Mouse (Mus musculus): Measurements from ENCODE around the gene Lat2.

The Lat2 gene

DNA sequence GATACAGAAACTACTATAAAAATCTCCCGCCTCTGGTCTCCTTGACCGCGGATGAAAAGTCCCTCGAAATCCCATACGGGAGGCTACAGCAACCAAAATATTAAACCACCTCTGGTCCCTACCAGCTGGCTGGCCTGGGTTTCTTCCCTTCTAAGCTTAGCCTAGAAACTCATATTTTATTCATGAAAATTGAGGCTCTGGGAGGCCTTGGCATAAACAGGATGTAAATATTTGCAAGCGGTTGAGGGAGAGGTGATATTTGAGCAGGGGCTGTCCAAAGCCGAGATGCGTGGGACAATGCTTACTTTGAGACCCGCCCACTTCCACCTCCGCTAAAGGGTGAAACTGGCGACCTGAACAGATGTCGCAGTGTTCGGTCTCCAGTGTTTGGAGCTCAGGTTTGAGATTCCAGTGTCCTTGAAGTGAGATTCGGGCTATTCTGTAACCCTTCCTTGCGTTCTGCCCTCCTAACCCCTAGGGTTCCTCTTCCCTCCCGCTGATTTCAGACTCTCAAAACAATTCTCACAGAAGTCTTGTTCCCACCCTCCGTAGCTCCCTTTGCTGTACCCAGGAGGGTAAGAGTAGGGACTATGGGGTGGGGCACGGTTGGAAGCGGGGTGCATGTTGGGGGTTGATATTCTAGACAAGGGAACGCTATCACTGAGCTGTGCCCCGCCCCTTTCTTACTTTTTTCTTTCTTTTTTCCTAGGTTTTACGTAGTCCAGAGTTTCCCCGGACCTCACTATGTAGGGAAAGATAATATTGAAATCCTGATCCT lies 42.9 kb downstream of the Lat2 start:
- peak; percentile 61 for DNase-seq (ENCODE audit: low read depth, low spot score)

DNA sequence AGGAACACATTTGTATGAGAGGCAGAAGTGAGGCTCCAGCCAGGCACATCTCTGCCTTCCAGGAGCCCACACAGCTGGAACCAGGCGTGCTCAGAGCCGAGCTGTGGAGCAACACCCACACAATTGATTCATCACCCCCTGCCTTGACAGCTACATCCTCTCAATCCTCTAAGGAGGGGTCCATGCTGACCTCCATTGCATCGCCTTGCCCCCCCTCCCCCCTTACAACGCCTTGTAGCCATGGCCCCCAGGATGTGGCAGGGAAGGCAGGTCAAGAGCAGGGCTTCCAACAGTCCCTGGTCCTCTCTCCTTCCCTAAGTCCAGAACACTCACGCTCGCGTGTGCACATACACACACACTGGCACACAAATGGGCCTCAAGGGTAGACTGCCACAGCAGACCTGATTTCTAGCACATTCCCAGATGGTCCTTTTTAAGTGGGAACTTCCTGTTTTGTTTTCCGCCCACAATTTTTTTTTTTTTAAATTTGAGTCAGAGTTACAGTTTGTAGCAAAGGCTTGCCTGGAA lies 45.8 kb downstream of the Lat2 start:
- DNase-seq (ENCODE audit: low read depth, low spot score), result peak; percentile 91

DNA sequence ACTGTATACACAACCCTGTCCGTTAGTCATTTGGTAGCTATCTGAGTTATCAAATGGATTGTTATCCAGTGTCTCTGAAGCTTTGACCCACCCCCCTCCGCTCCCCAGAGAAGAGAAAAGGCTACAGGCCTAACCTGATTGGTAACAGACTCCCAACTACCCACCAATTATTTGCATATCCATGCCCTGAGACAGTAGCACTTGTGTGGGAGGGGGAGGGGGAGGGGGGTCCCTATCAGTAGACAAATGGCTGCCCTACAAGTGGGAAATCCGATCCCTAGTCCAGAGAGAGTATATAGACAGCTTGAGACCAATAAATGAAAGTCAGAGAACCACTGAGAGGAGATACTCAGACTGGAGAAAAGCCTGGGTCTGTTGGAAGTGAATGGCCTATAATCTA lies 46.8 kb downstream of the Lat2 start:
- DNase-seq (ENCODE audit: low read depth, low spot score), result no peak

DNA sequence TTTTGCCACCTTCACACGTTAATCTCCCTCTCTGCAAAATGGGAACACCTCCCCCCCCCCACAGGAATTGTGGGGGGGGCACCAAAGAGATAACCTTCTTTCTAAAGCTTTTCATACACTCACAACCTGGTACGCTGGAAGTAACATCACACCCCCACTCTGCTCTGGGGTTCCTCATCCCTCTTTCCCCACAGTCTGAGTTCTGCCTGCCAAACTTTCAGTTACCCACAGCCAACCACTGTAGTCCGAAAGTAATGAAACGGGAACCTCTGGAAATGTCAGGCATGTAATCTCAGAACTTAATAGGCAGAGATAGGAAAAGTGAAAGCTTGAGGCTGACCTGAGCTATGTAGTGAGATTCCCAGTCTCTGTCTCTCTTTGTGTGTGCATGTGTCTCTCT lies 47.4 kb downstream of the Lat2 start:
- no peak for DNase-seq (ENCODE audit: low read depth, low spot score)

DNA sequence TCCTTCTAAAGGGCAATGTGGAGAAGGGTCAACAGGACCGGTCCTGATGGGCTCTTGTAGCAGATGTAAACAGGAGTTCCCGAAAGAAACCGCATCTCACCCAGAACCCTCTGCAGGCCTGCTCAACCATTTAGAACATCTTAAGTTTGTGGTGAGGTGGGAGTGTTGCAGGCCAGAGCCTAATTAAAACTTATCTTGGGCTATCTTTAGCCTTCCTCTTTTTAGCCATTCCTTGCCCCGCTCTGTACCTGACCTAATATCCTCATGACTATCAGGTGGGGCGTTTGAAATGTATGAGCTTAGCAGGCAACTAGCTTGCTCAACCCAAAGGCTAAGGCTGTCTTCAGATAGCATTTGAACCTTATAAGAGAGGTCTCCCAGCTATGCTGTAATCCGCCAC lies 49.1 kb downstream of the Lat2 start:
- no peak for DNase-seq (ENCODE audit: low read depth, low spot score)

DNA sequence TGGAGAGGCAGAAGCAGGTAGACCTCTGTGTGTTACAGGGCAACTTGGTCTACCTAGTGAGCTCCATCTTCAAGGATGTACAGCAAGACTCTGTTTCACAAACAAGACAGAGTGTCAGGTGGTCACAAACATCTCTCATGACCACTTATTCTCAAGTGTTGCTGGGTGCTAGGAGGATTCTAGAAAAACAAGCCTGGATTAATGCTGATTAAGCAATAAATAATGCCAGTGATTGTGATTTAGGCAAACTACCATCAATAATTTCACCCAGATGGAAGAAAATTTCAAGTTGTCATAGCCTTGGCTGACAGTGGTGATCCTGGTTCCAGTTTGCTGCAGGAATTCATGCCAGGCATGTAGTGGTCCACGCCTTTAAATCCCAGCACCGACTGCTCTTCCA lies 50.6 kb downstream of the Lat2 start:
- DNase-seq (ENCODE audit: low read depth, low spot score), result no peak

DNA sequence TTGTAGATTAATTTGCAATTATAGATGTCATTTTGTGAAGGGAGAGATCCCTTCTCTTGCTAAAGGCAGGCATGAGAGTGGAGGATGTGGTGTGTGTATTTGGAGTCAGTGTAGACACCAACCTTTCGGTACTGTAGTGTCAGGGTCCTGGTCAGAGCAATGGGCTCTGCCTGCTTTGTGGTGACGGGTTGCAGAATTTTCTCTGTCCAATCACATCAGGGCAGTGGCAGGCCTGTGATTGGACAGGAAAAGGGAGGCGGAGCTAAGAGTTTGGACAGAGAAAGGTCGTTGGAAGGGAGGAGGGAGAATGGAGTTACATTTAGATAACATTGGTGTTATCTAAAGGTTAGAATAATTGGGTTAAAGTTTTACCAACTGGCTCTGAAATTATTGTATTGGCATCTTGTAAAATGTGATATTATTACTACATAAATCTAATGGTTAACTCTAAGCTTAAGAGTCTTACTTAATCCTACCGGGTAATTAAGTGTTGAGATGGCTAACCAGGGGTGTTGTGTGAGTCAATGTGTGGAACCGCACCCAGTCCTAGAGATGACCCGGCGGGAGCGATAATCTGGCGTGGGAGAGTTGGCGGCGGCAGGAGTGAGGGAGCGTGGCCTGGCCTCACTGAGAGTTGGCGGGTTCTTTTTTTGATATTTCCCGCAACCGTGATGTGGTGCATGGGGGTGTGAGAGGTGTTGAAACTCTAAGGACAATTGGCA lies 54.2 kb downstream of the Lat2 start:
- no peak for DNase-seq (ENCODE audit: low read depth, low spot score)

DNA sequence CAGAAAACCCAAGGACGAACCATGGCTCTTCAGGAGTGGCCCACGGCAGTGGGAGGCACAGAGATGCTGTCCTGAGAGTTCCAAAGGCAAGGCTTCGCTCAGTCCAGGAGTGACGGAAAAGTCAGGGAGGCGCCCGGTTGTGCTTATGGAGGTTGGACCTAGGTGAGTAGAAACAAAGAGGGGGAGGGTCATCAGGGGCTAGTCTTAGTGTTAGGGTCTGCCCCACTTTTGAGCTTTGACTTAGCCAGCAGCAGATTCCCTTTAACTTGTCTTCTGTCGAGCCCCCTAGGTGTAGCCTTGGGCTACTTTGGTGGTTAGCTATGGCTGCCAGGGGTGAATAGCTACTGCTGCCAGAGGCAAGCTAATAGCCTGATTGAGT lies 54.8 kb downstream of the Lat2 start, which contains the start of gene Syna:
TSS of gene Syna (minus strand) at position 101 of the 379 bp plus-strand sequence.
- no peak for DNase-seq (ENCODE audit: low read depth, low spot score)

DNA sequence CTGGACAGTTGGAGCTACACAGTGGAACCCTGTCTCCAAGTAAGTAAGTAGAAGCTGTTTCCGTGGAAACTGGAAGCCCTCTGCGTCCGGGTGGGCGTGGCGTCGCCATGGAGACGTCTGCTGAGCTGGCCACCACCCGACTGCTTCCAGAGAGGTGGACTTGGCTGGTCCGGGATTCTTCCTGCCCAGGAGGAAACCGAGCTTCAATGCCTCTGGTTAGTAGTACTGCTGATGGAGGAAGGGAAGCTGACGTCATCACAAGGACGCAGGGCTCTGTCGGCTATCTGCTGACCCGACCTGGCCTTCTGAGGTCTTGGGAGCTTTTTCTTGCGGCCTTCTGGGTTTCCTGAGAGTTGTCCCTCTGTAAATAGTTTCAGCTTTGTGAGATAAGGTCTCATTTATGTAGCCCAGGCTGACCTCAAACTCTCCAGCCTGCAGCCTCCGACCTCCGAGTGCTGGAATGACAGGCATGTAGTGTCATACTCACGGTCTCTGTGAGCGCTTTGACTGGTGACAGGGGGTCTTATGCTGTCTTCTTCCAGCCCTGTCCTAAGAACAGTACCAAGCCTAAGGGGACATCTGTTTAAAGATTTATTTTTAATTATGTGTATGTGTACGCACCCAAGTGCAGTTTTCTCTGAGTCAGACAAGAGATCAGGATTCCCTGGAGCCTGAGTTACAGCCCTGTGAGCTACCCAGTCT lies 59.2 kb downstream of the Lat2 start:
- DNase-seq (ENCODE audit: low read depth, low spot score), result peak; percentile 67

DNA sequence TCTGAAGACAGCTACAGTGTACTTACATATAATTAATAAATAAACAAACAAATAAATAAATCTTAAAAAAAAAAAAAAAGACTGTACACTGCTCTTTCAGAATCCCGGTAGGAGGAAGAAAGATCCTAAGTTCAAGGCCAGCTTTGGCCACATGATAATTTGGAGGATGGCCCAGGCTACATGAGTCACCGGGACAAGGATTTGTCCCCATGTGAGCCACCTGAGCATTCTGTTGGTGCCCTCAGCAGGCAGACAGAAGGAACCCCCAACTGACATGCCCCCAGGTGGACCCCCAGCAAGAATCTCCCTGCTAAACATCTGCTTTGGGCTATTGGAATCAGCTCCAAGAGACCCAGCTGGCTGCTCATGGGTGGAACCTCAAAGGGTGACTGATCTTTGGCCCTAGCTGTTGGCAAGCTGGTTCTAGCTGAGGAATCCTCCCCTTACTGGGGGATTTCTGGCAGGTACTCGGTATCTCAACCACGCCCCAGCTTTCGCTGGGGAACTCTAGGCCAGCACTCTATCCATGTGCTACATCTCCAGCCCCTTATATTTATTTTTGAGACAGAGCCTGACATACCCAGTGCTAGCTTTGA lies 60.8 kb downstream of the Lat2 start:
- peak; percentile 47 for DNase-seq (ENCODE audit: low read depth, low spot score)

DNA sequence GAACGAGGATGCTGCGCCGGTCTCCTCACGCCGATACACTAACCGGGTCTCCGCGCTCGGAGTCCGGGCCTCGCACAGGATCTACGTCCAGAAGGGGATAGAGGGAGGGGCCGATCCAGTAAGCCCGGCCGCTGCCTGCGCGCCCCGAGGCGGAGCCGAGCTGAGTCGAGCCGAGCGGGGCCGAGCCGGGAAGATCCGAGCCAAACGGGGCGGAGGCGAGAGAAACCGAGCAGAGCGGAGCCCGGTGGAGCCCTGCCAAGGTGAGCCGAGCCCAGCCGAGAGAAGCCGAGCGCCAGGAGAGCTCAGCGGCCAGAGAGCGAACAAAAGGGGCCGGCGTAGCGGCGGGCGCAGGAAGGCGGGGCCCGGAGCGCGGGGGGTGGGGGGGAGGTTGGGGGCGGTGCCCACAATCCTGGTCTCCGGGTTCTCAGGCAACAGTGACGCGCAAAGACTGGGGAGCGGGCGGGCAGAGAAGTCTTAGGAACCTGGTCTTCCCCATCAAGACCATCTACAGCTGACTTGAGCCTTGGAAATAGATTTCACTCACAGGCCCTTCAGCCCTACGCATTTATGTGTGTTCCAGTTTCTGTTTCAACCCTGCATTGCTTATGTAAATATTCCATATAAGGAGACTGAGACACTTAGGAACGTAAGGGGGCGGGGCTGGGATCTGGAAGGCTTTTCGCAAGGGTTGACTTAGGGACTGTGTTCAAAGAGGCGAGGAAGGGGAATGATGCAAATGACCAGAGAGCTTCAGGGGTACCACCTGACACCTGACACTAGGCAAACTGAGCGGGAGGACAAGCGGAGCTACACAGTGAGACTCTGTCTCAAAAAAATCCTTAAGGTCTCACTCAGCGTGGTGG lies 62.5 kb downstream of the Lat2 start, which contains the start of gene Clip2:
TSS of gene Clip2 (minus strand) at position 325 of the 863 bp plus-strand sequence.
- DNase-seq (ENCODE audit: low read depth, low spot score), result peak; percentile 97

DNA sequence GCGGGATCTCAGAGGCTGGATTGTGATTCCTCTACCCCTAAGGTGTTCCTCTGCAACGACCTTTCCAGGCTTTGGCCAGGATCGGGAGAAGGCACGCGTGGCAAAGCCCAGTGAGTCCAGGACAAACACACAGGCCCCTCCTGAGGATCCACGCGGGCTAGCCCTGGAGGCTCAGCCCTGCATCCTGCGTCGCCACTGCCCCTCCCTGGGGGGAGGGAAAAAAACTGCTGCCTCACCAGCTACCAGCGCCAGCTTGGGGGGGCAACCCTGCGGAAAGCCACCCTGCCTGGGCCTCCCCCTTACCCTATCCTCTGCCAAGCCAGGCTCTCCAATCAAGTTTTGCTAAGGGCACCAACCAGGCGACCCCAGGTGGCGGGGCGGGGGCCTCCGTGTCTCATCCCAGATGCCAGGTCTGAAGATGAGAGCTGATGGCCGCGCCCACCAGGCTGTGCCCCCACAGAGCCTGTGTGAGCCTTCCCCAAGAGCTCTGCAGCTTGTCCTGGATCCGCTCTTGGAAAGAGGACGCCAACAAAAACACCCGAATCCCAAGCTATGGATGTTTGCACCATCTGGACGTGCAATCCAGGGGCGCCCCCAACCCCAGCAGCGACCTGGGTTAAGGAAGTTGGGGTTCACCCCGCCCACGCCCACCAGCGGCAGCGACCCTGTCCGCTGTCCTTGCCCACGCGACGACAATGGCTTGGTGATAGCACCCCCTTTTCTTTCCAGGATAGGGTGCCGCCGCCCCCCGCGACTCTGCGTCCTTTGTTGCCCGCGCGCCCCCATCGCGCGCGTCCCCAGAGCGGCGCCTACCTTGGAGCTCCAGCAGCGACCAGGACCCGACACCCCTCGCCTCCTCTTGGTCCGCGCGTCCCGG lies 63.4 kb downstream of the Lat2 start:
- DNase-seq (ENCODE audit: low read depth, low spot score), result peak; percentile 58

DNA sequence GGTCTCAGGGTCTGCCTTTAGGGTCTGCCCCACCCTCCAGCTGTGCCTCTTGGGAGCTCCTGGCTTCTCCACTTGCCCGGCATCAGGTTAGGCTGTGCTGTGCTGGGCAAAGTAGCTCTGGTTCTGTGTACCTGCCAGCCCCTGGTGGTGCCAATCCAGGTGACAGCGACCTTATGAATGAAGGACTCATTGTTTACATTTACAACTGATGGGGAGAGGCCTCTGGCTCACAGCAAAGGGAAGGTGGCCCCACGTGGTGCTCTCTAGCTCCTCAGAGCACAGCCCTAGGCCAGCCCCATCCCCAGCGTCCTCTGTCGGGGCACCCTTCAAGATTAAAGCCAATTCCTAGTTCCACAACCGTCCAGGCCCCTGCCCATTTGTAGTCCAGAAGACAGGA lies 64.0 kb downstream of the Lat2 start:
- peak; percentile 48 for DNase-seq (ENCODE audit: low read depth, low spot score)
